Mouse (Mus musculus) hindbrain, embryonic 10.5 days (tissue): ENCODE measurements around the gene Ccl27a. TPM values are rescaled to one million over a fixed set of nuclear protein-coding genes. Genes with fewer than 3 reads are reported as not detected.
A peak's percentile ranks its signal among the peaks of the same experiment; 100 is the strongest.

Experiments used
- DNase-seq: peaks from one replicate; pipeline ENCODE4 v3.0.0-alpha.2; 2017; ENCODE audit warnings: low spot score
- H3K27ac ChIP-seq: fragments of 300-500 bp; sonication (generic); 2 replicates; pipeline ENCODE4 v1.5.1; 2016; ENCODE audit warnings: mild to moderate bottlenecking, moderate library complexity
- H3K27me3 ChIP-seq: fragments of 300-500 bp; sonication (generic); 2 replicates; pipeline ENCODE4 v1.6.1; 2016; ENCODE audit warnings: mild to moderate bottlenecking; ENCODE audit not compliant: poor library complexity, insufficient read depth, severe bottlenecking
- H3K36me3 ChIP-seq: fragments of 300-500 bp; sonication (generic); 2 replicates; pipeline ENCODE4 v1.6.1; 2016; ENCODE audit warnings: mild to moderate bottlenecking, moderate library complexity
- H3K4me1 ChIP-seq: fragments of 300-500 bp; sonication (generic); replicated peaks from 2 replicates; pipeline ENCODE4 v1.6.1; 2016; ENCODE audit warnings: mild to moderate bottlenecking
- H3K4me3 ChIP-seq: fragments of 300-500 bp; sonication (generic); 2 replicates; pipeline ENCODE4 v1.5.1; 2016; ENCODE audit warnings: mild to moderate bottlenecking, moderate library complexity
- H3K9me3 ChIP-seq: fragments of 300-500 bp; sonication (generic); 2 replicates; pipeline ENCODE4 v1.6.1; 2016; ENCODE audit warnings: mild to moderate bottlenecking, moderate library complexity
- WGBS: fragments of 180-500 bp; shearing (Covaris S2); methylation state at CpG from one replicate; pipeline ENCODE4 v1.1.7; 2016; 5-methylcytosine and 5-hydroxymethylcytosine counted together
- polyA plus RNA-seq: library from polyadenylated mRNA; unstranded; fragments of >200 nt; fragmentation: Nextera tagmentation; extraction: Ambion mirVana; gene quantifications from 2 replicates; pipeline ENCODE4 v1.2.1, GENCODE M21; 2016

Ccl27a gene
- polyA plus RNA-seq, 1 experiment from 2014 or later: 86.2 TPM

DNA sequence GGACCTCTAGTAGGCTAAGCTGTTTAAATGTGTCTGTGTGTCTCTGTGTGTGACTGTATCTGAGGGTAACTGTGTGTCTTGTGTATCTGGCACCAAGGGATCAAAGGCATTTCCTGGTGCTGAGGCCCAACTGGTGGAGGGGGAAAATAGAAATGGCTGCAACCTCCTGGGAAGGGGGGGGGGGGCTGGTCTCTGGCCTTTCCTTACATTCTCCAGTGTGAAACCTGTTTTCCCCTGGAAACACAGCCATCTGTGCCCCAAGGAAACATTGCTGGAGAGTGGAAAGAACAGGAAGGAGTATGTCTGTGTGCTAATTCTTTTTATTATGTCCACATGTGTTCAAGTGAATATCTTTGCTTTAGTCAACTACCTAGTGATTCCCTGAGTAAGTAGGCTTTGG is 12.4 kb downstream of the Ccl27a start:
- Histone ChIP-seq H3K4me3 (peak overlapping the region; percentile 54), H3K9me3 (no peaks in the 10 kb centered on the region), H3K27me3 (no peaks in the 10 kb centered on the region), H3K27ac (peak overlapping the region; percentile 89), H3K36me3 (peaks cover 6% of the 10 kb centered on the region; the same call in 1 of the 2 replicates), H3K4me1 (peaks cover 40% of the 10 kb centered on the region)
- no peak for DNase-seq

DNA sequence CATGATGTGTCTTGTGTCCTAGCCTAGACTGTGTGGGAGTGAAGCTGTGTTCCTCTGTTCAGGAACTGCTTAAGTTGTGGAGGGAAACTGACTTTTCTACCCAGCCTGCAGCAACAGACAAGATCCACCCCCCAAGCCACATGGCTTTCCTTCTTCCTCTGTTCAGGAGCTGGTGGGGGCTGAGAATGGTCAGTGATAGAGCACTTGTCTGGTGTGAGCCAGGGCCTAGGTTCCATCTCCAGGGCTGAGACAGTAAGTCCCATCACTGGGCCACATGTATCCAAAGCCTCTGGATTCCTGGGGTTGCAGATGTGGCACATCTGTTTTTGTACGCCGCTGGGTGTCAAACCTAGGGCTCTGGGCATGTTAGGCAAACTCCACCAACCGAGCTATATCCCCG is 13.1 kb downstream of the Ccl27a start:
- H3K27me3 ChIP-seq: no peaks in the 10 kb centered on the region
- H3K9me3 ChIP-seq: no peaks in the 10 kb centered on the region
- H3K4me3 ChIP-seq: peak overlapping the region; percentile 54
- peaks cover 48% of the 10 kb centered on the region for H3K4me1 ChIP-seq
- peak overlapping the region; percentile 89 for H3K27ac ChIP-seq
- DNase-seq: no peak
- WGBS: 74% methylated on average over 4 of the region's 4 CpGs
- H3K36me3 ChIP-seq: peaks cover 6% of the 10 kb centered on the region; the same call in 1 of the 2 replicates

DNA sequence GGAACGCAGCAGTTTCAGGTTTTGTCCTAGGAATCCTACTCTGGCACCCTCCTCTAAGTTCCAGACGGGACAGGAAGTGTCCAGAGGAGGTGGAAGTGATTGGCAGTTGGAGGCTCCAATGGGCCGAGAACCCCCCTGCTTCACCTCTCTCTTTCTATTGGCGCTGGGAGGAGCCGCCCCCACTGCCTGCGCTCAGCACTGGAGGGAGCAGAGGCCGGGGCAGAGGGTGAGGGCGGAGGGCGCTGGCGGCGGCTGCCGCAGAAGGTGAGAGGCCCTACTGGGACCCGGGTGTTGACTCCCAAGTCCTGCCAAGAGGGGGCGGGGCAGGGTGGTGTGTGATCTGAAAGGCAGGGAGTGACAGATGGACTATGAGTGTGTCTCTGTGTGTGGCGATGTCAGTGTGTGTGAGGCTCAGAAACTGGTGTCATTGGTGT is 13.7 kb downstream of the Ccl27a start:
- Histone ChIP-seq H3K4me1 (peaks cover 54% of the 10 kb centered on the region), H3K27me3 (no peaks in the 10 kb centered on the region)
- DNase-seq: peak; percentile 89

DNA sequence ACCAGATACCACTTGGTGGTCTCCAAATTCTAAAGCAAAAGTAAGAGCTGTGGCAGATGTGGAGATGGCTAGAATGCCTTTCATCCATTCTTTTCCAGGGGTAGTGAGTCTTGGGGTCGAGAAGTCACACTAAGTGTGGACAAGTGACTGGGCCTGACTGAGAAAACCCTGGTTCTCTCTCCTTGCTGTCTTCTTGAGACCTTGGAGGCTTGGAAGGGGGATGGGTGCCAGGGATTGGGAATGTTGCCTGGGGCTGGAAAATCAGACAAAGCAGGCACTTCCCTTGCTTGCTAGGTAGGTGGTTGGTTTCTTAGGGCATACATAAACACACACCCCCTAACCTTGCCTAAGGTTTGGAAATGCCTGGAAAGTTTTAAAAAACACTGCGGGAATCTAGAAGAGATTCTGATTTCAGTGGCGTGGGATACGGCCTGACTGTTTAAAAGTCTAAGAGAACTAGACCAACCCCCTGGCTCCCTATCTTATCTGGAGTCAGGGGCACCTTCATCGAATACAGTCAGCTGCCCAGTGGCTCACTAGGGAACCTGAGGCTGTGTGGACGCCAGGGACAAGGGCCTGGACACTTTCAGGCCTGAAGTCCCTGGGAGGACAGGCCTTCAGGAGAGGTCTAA is 14.3 kb downstream of the Ccl27a start:
- 40% methylated on average over 6 of the region's 6 CpGs for whole genome bisulfite sequencing
- Histone ChIP-seq H3K27me3 (no peaks in the 10 kb centered on the region), H3K27ac (peak overlapping the region; percentile 89), H3K4me3 (peak overlapping the region; percentile 54), H3K9me3 (no peaks in the 10 kb centered on the region), H3K4me1 (peaks cover 60% of the 10 kb centered on the region), H3K36me3 (peaks cover 6% of the 10 kb centered on the region; the same call in 1 of the 2 replicates)
- no peak for DNase-seq

More for the DNA sequence above, 13.7 kb downstream of the Ccl27a start:
- WGBS: under 1% methylated on average over 15 of the region's 15 CpGs
- peaks cover 6% of the 10 kb centered on the region; the same call in 1 of the 2 replicates for H3K36me3 ChIP-seq
- H3K9me3 ChIP-seq: no peaks in the 10 kb centered on the region
- H3K27ac ChIP-seq: peak overlapping the region; percentile 89
- H3K4me3 ChIP-seq: peak overlapping the region; percentile 54

DNA sequence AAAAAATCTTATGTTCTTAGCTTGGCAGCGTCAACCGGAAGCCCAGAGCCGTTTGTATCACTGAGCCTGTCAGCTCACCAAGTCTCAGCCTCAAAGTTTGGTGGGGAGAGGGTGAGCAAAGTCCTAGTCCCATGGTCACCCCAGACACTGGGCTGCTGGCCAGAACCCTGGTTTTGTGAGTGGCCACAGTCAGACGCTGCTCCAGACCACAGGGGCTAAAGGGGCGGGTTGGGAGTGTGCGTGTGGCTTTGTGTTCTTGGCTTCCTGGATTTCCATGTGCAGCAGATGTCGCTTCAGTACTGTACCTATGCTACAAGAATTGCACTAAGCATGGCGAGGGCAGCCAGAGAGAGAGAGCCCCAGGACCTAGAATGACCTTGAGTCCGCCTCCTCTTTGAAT is 14.8 kb downstream of the Ccl27a start:
- Histone ChIP-seq H3K4me1 (peaks cover 61% of the 10 kb centered on the region), H3K4me3 (no peak overlapping the region), H3K9me3 (no peaks in the 10 kb centered on the region), H3K36me3 (peaks cover 6% of the 10 kb centered on the region; the same call in 1 of the 2 replicates), H3K27ac (peak overlapping the region; percentile 6), H3K27me3 (no peaks in the 10 kb centered on the region)
- DNase-seq: no peak
- WGBS: 90% methylated on average over 9 of the region's 9 CpGs

DNA sequence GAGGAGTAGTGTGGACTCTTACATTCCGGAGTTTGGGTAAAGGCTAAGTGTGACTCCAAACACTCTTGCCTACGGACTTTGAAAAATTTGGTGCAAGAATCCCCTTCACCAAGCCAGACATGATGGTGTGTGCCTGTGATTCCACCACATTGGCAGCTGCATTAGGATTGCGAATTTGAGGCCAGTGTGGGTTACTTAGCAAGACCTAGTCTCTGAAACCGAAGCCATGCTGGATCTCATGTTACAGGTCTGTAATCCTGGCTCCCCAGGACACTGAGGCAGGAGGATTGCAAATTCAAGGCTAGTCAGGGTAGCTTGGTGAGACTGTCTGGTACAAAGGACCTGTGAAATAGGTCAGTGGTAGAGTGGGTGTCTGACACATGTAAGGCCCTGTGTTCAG is 15.3 kb downstream of the Ccl27a start:
- Histone ChIP-seq H3K9me3 (no peaks in the 10 kb centered on the region), H3K27me3 (no peaks in the 10 kb centered on the region), H3K4me1 (peaks cover 61% of the 10 kb centered on the region), H3K27ac (no peak overlapping the region), H3K36me3 (peaks cover 6% of the 10 kb centered on the region; the same call in 1 of the 2 replicates), H3K4me3 (no peak overlapping the region)
- WGBS: 90% methylated on average over 4 of the region's 4 CpGs
- no peak for DNase-seq

DNA sequence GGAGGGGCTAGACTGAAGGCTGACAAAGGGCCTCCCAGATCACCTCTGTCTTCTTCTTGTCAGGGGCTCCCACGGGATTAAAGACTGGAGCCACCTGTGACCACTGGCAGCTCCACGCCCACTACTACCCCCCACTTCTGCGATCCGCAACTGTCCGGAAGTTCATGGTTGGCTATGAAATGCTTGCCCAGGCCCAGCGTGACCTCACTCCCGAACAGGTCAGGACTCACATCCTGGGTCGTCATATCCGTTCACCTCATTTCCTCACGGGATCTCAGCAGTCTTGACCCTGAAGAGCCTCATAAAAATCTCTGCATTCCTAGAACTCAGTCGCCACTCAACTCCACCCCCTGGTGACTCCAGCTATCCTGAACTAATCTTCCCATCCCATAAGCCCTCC is 16.0 kb downstream of the Ccl27a start:
- no peak overlapping the region for H3K4me3 ChIP-seq
- H3K36me3 ChIP-seq: peaks cover 6% of the 10 kb centered on the region; the same call in 1 of the 2 replicates
- no peaks in the 10 kb centered on the region for H3K9me3 ChIP-seq
- 0 out of 2 replicates have a peak, but pooled peaks cover under 1% of the 10 kb centered on the region for H3K27me3 ChIP-seq
- H3K27ac ChIP-seq: no peak overlapping the region
- 83% methylated on average over 11 of the region's 11 CpGs for WGBS
- DNase-seq: no peak
- H3K4me1 ChIP-seq: peaks cover 61% of the 10 kb centered on the region

DNA sequence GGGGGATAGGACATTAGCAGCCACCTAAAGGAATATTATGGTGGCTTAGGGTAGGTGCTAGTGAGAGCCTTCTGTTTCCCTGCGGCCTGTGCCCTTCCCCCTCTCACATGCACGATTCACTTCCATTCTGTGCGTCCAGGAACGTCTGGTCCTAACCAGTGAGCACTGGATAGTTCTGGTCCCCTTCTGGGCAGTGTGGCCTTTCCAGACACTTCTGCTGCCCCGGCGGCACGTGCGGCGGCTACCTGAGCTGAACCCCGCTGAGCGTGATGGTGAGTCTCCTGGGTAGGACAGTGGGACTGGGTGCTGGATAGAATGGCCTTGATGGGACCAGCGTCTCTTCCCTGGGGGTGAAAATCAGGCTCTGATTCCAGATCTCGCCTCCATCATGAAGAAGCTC is 16.7 kb downstream of the Ccl27a start:
- Histone ChIP-seq H3K9me3 (no peaks in the 10 kb centered on the region), H3K4me1 (peaks cover 55% of the 10 kb centered on the region), H3K4me3 (no peak overlapping the region), H3K27me3 (0 out of 2 replicates have a peak, but pooled peaks cover 4% of the 10 kb centered on the region), H3K36me3 (peaks cover 6% of the 10 kb centered on the region; the same call in 1 of the 2 replicates), H3K27ac (no peak overlapping the region)
- no peak for DNase-seq
- WGBS: 92% methylated on average over 13 of the region's 13 CpGs

DNA sequence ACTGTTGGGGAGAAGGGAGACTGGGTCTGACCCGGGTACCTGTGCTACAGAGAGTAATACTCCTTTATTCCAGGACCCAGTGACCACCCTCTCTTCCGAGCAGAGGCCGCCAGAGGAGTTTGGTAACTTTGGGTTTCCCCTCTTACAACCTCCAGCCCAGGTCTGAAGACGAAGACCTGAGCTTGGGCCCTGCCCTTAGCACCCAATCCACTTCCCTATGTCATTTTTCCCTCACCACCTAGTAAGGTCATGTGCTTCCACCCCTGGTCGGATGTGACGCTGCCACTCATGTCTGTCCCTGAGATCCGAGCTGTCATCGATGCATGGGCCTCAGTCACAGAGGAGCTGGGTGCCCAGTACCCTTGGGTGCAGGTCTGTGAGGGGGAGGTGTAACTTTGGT is 17.6 kb downstream of the Ccl27a start:
- H3K4me3 ChIP-seq: peak overlapping the region; percentile 79
- H3K9me3 ChIP-seq: no peaks in the 10 kb centered on the region
- WGBS: 81% methylated on average over 8 of the region's 8 CpGs
- H3K27me3 ChIP-seq: 0 out of 2 replicates have a peak, but pooled peaks cover 8% of the 10 kb centered on the region
- peaks cover 6% of the 10 kb centered on the region; the same call in 1 of the 2 replicates for H3K36me3 ChIP-seq
- H3K4me1 ChIP-seq: peaks cover 46% of the 10 kb centered on the region
- no peak for DNase-seq
- peak overlapping the region; percentile 87 for H3K27ac ChIP-seq

DNA sequence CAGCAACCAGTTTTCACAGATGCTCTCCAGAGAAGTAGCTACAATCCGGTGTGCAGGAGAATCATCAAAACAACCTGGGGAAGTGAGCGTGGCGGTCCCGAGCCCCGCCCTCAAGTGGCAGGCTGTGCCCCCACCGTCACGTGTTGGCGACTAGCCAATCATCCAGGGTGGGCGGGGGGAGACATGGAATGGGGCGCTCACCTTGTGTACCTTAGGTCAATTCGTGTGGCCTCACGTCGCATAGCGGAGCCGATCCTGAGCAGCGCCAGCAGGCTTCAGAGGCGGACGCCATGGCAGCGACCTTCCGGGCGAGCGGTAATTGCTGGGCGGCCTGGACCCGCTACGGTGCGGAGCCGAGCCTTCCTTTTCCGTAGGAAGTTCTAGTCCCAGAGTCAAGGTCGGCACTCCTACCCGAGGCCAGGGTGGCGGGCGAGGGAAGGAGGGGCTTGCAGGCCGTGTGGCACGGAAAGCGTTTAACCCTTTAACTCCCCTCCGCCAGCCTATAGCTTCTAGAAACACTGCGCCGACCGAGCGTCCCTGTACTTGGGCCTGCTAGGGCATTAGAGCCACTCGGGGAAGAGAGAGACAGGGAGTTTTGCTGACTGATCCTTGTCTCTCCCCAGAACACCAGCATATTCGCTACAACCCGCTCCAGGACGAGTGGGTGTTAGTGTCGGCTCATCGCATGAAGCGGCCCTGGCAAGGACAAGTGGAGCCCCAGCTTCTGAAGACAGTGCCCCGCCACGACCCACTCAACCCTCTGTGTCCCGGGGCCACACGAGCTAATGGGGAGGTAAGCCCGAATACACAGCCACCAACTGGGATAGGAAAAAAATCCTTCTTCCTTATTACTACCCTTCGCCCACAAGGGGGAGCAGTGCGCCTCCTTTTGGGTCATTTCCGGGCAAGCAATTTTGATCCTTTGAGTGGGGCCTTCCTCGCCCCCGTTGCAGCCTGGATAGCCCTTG is 18.4 kb downstream of the Ccl27a start, which contains the start of gene Sigmar1:
Gene Sigmar1, minus strand, starts transcription at position 820 of the 968 bp plus-strand sequence.
- Histone ChIP-seq H3K27me3 (0 out of 2 replicates have a peak, but pooled peaks cover 8% of the 10 kb centered on the region), H3K9me3 (no peaks in the 10 kb centered on the region), H3K27ac (peak within 1 kb of the TSS; percentile 87), H3K36me3 (peaks cover 6% of the 10 kb centered on the region; the same call in 1 of the 2 replicates), H3K4me3 (peak within 1 kb of the TSS; percentile 79), H3K4me1 (peaks cover 38% of the 10 kb centered on the region)
- DNase-seq: peak; percentile 86
- WGBS: under 1% methylated on average over 57 of the region's 57 CpGs

DNA sequence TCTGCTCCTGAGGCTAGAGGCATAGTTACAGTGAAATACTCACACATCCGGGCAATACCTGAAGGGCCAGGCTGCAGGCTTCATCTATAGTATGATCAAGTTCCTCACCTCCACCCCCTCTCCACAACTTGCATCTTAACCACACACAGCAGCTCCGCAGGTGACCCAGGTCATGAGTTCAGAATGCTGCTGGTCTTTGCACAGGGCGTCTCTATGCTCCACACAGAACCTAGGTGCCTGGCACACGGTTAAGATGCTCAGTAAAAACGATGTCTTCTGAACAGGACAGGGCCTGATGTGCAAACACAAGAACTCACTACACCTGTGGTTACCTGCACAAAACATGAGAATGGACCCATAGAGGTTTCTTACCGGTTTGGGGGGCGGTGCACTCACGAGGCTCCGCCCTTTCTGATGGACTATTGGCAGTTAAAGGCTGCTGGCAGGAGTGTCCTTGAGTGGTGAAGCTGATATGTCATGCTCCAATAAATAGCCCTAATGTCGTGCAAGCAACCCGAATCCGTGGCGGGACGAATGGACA is 19.2 kb downstream of the Ccl27a start, which contains the start of gene Galt:
Gene Galt, plus strand, starts transcription at position 432 of the 541 bp plus-strand sequence.
- no peak for DNase-seq
- WGBS: 13% methylated on average over 14 of the region's 14 CpGs
- peak within 1 kb of the TSS; percentile 79 for H3K4me3 ChIP-seq
- H3K27ac ChIP-seq: peak within 1 kb of the TSS; percentile 87
- H3K4me1 ChIP-seq: peaks cover 31% of the 10 kb centered on the region
- 0 out of 2 replicates have a peak, but pooled peaks cover 8% of the 10 kb centered on the region for H3K27me3 ChIP-seq
- peaks cover 6% of the 10 kb centered on the region; the same call in 1 of the 2 replicates for H3K36me3 ChIP-seq
- H3K9me3 ChIP-seq: no peaks in the 10 kb centered on the region

DNA sequence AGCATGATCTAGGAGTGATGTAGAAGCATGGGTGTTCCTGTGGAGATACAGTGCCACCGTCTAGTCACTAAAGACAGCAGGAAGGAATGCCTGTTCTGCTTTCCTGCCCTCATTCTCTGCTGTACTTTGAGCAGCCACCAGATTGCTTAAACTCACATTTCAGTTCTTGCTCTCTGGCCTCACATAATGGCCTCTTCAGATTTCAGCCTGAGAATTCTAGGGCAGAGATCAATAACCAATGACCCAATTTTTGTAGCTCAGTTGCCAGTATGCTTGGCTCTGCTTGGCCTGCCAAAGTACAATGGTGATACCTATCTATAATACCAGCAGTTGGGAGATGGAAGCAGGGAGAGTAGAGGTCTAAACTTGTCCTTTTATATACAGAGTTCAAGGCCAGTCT is 29.0 kb downstream of the Ccl27a start:
- Histone ChIP-seq H3K36me3 (no peaks in the 10 kb centered on the region), H3K9me3 (peaks cover 21% of the 10 kb centered on the region)

More for the DNA sequence above, 29.0 kb downstream of the Ccl27a start:
- no peak for DNase-seq
- 79% methylated on average over 1 of the region's 1 CpGs for WGBS
- no peaks in the 10 kb centered on the region; the same call in 1 of the 2 replicates for H3K27me3 ChIP-seq
- H3K4me1 ChIP-seq: peaks cover 15% of the 10 kb centered on the region
- no peak overlapping the region for H3K4me3 ChIP-seq
- H3K27ac ChIP-seq: no peak overlapping the region
